Mouse (Mus musculus): ENCODE results near the gene Nup98. TPM values are rescaled to one million over a fixed set of nuclear protein-coding genes. Genes with fewer than 3 reads are reported as not detected.

Nup98 gene
- polyA plus RNA-seq, 1 experiment from 2014 or later = 34.8 TPM

DNA sequence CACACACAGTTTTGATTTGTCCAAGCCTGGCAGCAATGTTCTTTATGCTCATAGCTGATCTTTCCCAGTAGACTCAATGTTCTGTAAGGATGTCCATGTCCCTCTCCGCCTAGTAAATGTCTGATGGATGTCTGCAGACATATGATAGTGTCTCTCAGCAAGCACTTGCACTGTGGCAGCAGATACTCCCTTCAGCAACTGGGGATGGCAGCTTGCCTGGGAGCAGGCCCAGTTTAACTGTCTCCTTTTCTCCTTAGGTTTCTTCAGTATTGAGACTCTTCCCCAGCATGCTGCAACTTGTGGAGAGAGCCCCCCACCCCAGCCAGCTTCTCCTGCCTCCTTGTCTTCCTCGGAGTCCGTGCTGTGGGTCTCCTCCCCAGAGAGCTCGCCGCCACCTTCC is 128.2 kb downstream of the Nup98 start:
- peaks cover 73% of the 10 kb centered on the region for H3K36me3 ChIP-seq

GRCm38 (mm10) chr7:102080311-102080710 is 129.7 kb downstream of the Nup98 start:
- H3K27me3 ChIP-seq (replicated peaks) = no peaks in the 10 kb centered on the region
- H3K4me1 ChIP-seq = no peaks in the 10 kb centered on the region
- no peak overlapping the region for H3K4me2 ChIP-seq (replicated peaks)
- H3K9ac ChIP-seq = no peak overlapping the region
- peaks cover 85% of the 10 kb centered on the region for H3K36me3 ChIP-seq
- no peak overlapping the region for H3K4me3 ChIP-seq
- WGBS = 96% methylated on average over 8 of the region's 8 CpGs
- H3K27ac ChIP-seq = no peak overlapping the region
- no peaks in the 10 kb centered on the region for H3K9me3 ChIP-seq
- ATAC-seq (ENCODE audit: low FRiP score, low read depth) = no peak

More for the DNA sequence above, 128.2 kb downstream of the Nup98 start:
- Histone ChIP-seq H3K27ac (no peak overlapping the region), H3K27me3 (replicated peaks) (no peaks in the 10 kb centered on the region), H3K9ac (no peak overlapping the region), H3K4me2 (replicated peaks) (no peak overlapping the region), H3K4me1 (no peaks in the 10 kb centered on the region), H3K4me3 (no peak overlapping the region), H3K9me3 (no peaks in the 10 kb centered on the region)
- WGBS = 95% methylated on average over 5 of the region's 5 CpGs
- ATAC-seq (ENCODE audit: low FRiP score, low read depth) = no peak

DNA sequence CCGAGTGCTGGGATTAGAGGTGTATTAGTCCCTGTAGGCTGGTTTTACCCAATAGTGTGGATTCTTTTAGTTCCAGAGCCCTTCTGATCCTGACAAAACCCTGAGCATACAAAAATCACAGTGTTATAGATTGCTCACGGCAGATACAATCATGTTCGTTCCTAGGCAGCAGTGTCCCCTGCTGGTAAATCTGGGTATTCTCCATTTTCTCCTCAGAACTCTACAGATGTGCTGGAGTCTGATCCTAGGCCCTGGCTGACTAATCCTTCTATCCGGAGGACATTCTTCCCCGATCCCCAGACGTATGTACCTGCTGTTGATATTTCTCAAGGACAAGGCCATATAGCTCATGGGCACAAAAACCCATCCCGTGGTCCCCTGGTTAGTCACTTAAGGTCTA is 131.5 kb downstream of the Nup98 start:
- WGBS = 83% methylated on average over 7 of the region's 7 CpGs
- no peaks in the 10 kb centered on the region for H3K27me3 ChIP-seq (replicated peaks)
- no peak overlapping the region for H3K4me3 ChIP-seq
- H3K9ac ChIP-seq = no peak overlapping the region
- no peaks in the 10 kb centered on the region for H3K4me1 ChIP-seq
- H3K4me2 ChIP-seq (replicated peaks) = no peak overlapping the region
- no peaks in the 10 kb centered on the region for H3K9me3 ChIP-seq
- ATAC-seq (ENCODE audit: low FRiP score, low read depth) = no peak
- H3K27ac ChIP-seq = no peak overlapping the region
- peaks cover 83% of the 10 kb centered on the region for H3K36me3 ChIP-seq

DNA sequence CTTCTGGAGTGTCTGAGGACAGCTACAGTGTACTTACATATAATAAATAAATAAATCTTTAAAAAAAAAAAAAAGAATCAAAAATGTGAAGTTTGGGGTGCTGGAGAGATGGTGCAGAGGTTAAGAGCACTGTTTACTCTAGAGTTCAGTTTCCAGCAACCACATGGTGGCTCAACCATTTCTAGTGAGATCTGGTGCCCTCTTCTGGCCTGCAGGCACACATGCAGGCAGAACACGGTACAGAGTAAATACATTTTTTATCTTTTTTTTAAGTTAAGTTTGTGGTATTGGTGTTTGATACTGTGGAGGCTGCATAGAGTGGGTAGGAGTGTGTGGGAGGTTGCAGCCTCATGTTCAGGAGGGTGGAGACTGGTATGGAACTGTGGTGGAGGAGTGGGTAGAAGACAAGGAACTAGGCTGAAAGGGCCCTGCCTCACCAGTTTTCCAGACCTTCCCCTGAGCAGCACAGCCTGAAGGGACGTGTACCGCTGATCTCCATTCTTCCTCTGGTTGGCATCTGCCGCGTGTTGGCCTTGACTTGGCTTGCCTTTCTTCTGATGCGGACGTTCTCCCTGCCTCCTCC is 133.2 kb downstream of the Nup98 start:
- Histone ChIP-seq H3K4me3 (no peak overlapping the region), H3K36me3 (peaks cover 81% of the 10 kb centered on the region), H3K27me3 (replicated peaks) (no peaks in the 10 kb centered on the region), H3K4me2 (replicated peaks) (no peak overlapping the region), H3K9ac (no peak overlapping the region), H3K27ac (no peak overlapping the region), H3K9me3 (no peaks in the 10 kb centered on the region), H3K4me1 (no peaks in the 10 kb centered on the region)
- no peak for ATAC-seq (ENCODE audit: low FRiP score, low read depth)
- 83% methylated on average over 7 of the region's 7 CpGs for WGBS

Other genes starting within 250 kb of the Nup98 start
- 4.1 and 5.3 TPM in 2 replicates for gene Il18bp, start 191.5 kb downstream of the Nup98 start, polyA plus RNA-seq (2016; fragmentation: Nextera tagmentation; extraction: Ambion mirVana)
- 29.1 and 30.2 TPM in 2 replicates for gene Rnf121, start 144.7 kb downstream of the Nup98 start, polyA plus RNA-seq (2016; fragmentation: Nextera tagmentation; extraction: Ambion mirVana)
- 32.4 and 34.2 TPM in 2 replicates for gene Xndc1, start 144.7 kb downstream of the Nup98 start, polyA plus RNA-seq (2016; fragmentation: Nextera tagmentation; extraction: Ambion mirVana)
- 2.5 and 2.6 TPM in 2 replicates for gene Xntrpc, start 144.5 kb downstream of the Nup98 start, polyA plus RNA-seq (2016; fragmentation: Nextera tagmentation; extraction: Ambion mirVana)
- 0.60 and 1.4 TPM in 2 replicates for gene Trpc2, start 127.1 kb downstream of the Nup98 start, polyA plus RNA-seq (2016; fragmentation: Nextera tagmentation; extraction: Ambion mirVana)
- gene Art1, start 108.4 kb downstream of the Nup98 start, polyA plus RNA-seq (2016; fragmentation: Nextera tagmentation; extraction: Ambion mirVana) = 3.3 and 4.6 TPM in 2 replicates
- 2.3 and 2.6 TPM in 2 replicates for gene Art5, start 100.7 kb downstream of the Nup98 start, polyA plus RNA-seq (2016; fragmentation: Nextera tagmentation; extraction: Ambion mirVana)
- gene Chrna10, start 93.3 kb downstream of the Nup98 start, polyA plus RNA-seq (2016; fragmentation: Nextera tagmentation; extraction: Ambion mirVana) = not detected in 2 replicates
- gene Pgap2, start within 50 bp of the Nup98 start, polyA plus RNA-seq (2016; fragmentation: Nextera tagmentation; extraction: Ambion mirVana) = 45.7 and 46.1 TPM in 2 replicates
- 28.2 and 28.3 TPM in 2 replicates for gene Rhog, start 45.9 kb upstream of the Nup98 start, polyA plus RNA-seq (2016; fragmentation: Nextera tagmentation; extraction: Ambion mirVana)
- 10.5 and 13.6 TPM in 2 replicates for gene Stim1, start 57.6 kb upstream of the Nup98 start, polyA plus RNA-seq (2016; fragmentation: Nextera tagmentation; extraction: Ambion mirVana)
- gene Rrm1, start 231.5 kb upstream of the Nup98 start, polyA plus RNA-seq (2016; fragmentation: Nextera tagmentation; extraction: Ambion mirVana) = 113 and 115 TPM in 2 replicates

Measured in neural tube, embryonic 12.5 days (tissue).